Mouse (Mus musculus): ENCODE results near the gene Nuak1.

GRCm38 (mm10) chr10:84438049-84438422, 2.4 kb downstream of the Nuak1 start:
- TF ChIP-seq CTCF (conservative IDR thresholded peaks at IDR 0.05 in 1 of 2, IDR thresholded peaks at IDR 0.05 in 1 of 2; ENCODE audit: low read depth in 2 of 2, low read length in 2 of 2) (peak; percentile 53 to 94), BHLHE40 (IDR thresholded peaks at IDR 0.05; ENCODE audit: low read depth, low read length) (peak; percentile 9; the same call in 1 of the 2 replicates), JUND (conservative IDR thresholded peaks at IDR 0.05; ENCODE audit: low read depth, low read length) (no peak), MAFK (IDR thresholded peaks at IDR 0.05; ENCODE audit: insufficient replicate concordance, low read length) (no peak), EP300 (IDR thresholded peaks at IDR 0.05; ENCODE audit: low read length) (no peak), MYC (IDR thresholded peaks at IDR 0.05; ENCODE audit: low read depth, low read length) (0 out of 2 replicates have a peak, but pooled peaks have one; percentile 21), NELFE (IDR thresholded peaks at IDR 0.05; ENCODE audit: low read depth, low read length) (0 out of 2 replicates have a peak, but pooled peaks have one; percentile 2), USF1 (IDR thresholded peaks at IDR 0.05; ENCODE audit: low read depth, low read length) (no peak)

Measured in CH12.LX (cell line).